Mouse (Mus musculus) embryo, embryonic 9.5 days (tissue): Measurements from ENCODE around the gene Ivns1abp.
A peak's percentile ranks its signal among the peaks of the same experiment; 100 is the strongest.
"Not testable (repeated sequence)": the region's sequence is repeated elsewhere in the genome, so short reads cannot be mapped to it uniquely, and the experiment has no call there.

Experiments used
- DNase-seq: peaks from one replicate; pipeline ENCODE4 v3.0.0-alpha.2; 2017; ENCODE audit errors: extremely low spot score

Gene Ivns1abp

DNA sequence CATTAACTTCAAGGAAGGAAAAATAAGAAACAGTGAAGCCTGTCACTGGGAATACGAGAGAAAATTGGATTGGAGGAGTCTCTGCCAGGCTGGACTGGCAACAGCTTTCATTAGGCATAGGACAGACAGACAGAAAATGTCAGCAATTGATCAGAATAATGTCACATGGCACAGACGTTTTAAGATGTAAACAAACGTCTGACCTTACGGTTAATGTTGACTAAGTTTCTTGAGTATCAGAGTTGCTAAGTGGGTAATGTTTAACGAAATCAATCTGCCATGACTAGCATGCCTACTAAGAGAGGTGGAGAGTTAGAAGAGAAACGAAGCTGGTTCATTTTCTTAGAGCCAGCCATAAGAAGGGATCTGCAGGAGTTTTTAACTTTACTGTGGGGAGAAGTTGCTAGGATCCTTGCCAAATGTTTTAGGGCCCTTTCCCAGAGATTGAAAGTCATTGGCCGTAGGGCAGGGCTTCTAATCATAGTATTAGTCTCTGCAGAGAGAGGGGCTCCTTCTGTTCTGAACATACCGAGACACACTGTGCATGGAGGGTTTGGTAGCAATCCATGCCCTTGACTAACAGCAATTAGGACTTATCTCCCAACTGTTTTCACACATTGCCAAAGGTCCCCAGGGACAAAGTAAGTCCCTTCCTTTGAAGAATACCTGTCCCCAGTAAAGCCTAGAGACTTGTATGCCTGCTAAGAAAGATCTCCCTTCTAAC is 2.8 kb upstream of the Ivns1abp start:
- no peak for DNase-seq

DNA sequence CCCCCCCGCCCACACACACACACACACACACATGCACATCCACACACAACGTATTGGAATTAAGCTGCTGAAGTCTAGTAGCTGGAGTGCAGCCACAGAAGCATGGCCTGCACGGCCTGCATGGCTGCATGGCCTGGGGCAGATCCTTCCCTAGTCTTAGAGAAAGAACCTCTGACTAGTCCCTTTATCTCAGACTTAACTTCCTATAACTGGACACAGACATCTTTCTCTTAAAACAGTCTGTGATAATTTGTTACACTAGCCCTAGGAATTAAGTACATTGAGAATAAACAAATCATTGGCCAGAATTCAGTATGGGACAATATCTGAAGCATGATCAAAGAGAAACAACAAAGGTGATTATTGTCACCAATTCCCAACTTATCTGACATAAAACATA is 2.0 kb upstream of the Ivns1abp start:
- DNase-seq: no peak

DNA sequence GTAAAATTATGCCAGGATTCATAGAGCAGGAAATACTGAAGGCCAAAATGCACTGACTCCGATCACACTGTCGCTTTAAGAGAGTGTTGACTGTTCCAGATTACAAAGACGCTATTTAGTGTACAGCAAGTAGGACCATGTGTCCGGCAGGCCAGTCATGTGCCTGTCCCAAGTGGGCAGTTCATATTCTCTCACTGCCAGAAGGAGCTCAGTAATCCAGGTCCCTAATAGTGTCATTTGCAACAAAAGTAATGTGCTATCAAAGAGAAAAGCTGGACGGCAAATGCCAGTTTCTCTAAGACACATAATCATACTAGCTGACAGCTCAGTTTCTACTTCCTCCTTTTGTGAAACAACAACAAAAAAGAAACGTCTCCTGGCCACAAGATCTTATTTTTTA is 1.3 kb upstream of the Ivns1abp start:
- DNase-seq: no peak

DNA sequence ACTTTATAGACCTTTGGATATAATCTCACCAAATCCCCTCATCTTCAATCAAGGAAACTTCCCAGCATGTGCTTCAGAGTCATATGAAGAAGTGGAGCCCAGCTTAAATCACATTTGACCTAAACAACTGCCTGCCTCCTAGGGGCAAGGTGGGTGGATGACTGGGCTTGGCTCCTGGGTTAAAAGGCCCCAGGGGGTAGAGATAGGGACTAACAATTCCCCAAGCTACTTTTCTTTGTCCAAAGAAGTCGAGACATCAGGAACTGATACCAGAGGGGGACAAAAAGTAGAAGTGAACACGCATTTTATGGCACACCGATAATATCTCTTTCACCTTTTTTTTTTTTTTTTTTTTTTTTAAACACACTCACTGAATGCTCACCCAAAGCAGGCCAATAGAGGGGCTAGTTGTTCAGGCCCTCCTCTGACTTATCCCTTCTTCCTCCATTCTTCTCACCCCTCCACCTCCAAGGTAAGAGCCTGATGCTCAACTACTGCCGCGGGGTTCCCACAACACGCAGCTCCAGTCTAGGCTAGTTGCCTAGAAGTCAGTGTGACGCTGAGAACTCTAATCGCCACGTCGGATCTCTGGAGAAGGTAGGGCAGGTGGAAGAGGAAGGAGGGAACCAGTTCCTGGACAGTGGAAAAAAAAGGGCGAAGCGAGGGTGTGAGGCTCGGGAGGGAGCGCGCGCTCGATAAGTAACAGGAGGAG is 550 bp upstream of the Ivns1abp start:
- DNase-seq: peak; percentile 42

DNA sequence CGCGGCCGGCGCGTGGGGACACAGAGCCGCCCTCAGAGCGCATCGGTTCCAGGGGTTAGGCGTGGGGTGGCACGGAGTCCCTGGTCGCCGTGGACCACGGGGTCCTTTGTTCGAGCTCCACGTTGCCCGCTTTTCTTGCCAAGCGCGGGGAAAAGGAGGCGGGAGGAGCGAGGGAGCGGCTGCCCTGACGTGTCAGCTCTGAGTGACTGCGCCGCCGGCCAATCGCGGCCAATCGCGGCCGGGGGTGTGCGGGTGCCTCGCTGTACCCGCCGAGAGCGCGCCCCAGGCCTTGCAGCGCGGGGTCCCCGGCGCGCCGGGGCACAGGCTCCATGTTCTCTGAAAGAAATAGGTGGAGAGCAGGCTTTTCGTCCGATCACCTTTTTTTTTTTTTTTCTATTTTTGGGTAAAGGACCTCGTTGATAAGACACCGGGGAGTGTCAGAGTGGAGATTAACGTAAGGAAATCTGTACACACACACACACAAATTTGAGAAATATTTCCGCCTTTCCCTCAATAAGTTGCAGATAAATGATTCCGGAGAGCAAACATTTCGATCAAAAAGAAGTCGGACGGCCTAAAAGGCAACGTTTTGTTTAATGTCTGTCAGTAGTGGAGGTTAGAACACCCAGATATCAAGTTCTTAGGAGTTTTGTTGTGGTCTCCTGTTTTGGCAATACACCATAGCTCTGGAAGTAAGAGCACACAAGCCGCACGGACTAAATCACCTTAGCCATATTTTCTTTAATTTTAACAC is 1.0 kb downstream of the Ivns1abp start:
- DNase-seq: peak; percentile 93

DNA sequence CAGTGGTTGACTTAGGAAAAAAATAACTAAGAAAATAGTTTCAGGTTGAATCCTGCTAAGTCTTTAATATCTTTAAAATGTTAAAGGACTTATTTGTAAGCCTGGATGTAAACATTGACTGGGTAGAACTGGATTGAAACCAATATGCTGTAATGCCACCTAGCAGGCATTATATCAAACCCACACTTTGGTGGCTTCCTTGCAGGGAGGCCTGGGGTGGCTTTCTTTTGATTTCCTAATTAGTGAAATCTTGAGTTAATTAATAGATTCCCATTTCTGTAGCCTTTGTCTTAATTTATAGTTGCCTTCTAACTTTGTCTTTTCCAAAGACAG is 1.6 kb downstream of the Ivns1abp start:
- no peak for DNase-seq

DNA sequence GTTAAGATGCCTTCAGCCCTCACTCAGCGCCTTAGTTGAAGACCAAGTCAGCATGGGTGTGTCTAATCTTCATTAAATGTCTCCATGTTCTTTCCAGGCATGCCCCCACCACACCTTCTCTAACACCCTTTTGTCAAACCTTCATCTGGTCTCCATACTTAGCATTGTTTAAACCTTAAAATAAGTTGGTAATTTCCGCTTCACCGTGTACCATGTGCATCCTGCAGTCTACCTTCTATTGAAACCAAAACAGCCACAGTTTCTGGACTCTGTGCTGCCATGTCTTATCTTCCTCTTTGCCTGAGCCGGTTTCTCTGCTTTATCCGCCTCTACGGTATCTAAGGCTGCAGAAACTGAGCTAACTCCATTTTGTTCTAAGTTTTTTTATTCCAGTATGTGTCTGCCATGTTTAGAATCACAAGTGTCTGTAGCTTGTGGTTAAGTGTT is 2.4 kb downstream of the Ivns1abp start:
- no peak for DNase-seq

DNA sequence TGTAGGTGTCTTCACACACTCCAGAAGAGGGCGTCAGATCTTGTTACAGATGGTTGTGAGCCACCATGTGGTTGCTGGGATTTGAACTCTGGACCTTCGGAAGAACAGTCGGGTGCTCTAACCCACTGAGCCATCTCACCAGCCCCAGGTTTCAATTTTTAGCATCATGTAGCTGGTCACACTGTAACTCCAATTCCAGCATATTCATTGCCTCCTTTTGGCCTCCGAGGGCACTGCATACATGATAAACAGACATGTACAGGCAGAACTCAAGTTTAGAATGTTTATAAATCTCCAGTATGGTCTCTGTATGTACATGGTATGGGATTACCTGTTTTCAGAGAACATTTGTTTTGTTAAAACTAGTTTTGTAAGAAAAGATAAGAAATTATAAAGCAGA is 4.0 kb downstream of the Ivns1abp start:
- DNase-seq: not testable (repeated sequence)

DNA sequence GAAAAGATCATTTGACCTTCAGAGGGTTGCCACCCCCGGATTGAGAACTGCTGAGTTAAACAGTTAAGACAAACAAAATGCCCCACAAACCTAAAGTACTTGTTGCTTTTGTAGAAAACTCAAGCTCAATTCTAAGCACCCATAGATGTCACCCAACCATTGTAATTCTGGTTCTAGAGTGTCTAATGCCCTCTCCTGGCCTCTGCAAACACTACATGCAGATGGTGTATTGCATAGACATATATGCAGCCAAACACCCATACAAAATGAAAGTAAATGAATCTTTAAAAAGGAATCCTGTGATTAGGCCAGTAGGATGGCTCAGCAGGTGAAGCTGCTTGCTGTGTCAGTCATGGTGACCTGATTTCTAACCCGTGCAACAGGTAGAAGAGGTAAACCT is 8.6 kb downstream of the Ivns1abp start:
- DNase-seq: no peak

DNA sequence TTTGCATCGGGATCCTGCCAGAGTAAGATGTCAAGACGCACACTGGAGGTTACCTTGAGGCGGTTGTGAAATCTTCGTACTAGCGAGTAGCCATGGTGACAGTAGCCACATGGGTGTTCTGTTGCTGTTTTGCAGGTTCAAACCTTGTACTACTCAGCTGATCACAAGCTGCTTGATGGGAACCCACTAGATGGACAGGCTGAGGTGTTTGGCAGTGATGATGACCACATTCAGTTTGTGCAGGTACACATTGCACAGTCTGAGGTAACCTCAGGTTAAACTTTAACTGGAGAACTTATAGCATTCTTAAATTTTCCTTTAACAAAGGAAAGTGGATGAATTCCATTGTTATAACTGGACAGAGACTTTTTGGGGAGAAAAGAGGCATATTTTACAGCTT is 11.7 kb downstream of the Ivns1abp start:
- DNase-seq: no peak

DNA sequence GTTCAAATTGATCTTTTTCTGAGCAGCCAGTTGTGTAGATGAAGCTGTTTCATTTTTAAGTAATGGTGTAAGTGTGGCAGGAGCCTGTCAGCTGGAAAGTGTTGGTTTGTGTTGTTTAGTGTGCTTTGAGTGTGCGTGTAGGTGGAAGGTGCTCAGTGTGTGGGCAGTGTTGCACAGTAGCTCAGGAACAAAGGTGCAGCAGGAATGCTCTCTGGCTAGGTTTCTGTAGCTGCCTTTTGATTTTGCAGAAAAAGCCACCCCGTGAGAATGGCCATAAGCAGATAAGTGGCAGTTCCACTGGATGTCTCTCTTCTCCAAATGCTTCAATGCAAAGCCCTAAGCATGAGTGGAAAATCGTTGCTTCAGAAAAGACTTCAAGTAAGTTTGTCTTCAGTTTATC is 15.1 kb downstream of the Ivns1abp start:
- no peak for DNase-seq

DNA sequence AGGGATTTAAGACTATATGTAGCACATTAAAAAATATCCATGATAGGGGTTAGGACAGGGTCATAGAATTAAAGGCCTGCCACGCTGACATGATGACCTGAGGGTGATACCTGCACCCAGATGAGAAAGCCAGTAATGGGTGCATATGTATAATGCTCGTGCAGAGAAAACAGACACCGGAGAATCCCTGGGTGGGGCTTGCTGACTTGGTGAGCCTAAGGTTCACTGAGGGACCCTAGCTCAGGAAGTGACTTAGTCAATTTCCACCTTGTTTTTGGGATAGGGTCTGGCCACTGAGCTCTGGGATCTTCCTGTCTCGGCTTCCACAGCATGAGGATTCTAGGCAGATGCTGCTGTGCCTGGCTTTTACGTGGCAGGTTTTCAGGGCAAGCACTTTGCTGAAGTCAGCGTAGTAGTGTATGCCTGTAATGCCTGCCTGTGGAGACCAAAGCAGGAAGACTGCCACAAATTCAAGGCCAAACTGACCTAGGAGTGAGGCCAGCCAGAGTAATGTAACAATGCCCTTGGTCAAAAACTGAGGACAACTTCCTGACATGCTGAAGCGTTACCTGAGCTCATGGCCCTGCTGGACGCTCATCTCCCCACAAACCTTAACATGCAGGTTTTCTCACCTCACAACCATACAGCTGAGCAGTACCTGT is 22.8 kb downstream of the Ivns1abp start:
- DNase-seq: no peak

DNA sequence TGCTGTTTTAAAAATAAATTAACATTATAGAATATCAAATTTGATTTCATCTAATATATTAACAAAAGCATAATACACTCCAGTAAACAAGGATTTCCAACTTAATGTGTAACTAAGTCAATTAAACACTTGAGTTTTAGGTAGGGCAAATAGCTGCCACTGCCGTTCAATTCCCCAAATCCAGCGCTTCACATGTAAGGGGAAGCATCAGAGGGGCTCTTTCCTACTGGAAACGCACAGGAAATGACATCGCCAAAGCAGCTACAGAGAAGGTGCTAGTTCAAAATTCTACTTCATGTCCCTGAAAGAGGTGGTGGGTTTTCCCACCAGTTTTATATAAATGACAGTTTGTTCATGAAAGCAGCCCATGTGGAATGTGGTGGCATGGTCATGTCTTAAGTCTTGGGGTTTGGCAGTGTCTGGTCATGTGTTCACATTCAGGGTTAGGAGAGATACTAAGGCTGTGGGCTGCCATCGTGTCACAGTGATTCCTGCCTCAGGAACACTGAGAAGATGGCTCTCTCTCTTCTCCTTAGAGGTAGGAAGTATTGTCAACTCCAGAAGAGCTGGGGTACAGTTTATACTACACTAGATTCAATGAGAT is 23.5 kb downstream of the Ivns1abp start:
- no peak for DNase-seq

DNA sequence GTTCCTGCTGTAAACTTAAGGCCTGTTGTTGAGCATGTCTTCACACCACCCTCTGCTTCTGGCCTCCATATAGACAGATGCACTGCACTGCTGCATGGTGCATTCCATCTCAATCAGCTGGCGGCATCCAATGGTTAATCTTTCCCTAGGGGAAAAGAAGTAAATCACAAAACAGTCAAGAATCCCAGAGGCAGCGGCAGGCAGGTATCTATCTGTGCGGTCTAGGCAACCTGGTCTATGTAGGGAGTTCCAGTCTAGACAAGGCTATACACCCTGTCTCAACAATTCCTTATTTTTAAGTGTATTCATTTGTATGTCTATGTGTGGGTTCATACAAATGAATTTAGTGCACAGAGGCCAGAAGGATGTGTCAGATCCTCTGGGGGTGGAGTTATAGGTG is 24.2 kb downstream of the Ivns1abp start:
- no peak for DNase-seq

DNA sequence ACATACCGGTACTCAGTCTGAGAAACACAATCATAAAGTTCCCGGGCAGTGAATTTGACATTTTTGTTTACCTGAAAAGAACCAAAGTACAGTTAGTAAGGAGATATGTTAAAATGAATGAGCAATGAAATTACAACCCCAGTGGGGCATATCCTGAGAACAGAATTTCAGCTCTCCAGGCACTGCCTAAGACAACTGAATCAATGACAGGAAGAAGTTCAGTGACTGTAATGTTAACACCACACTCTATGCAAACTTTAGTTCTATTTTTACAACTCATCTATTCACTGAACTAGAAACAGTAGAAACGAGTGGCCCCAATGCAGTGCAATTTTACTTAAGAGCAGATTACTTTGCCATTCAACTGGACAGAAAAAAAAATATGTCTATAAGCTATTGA is 26.3 kb downstream of the Ivns1abp start:
- DNase-seq: no peak

DNA sequence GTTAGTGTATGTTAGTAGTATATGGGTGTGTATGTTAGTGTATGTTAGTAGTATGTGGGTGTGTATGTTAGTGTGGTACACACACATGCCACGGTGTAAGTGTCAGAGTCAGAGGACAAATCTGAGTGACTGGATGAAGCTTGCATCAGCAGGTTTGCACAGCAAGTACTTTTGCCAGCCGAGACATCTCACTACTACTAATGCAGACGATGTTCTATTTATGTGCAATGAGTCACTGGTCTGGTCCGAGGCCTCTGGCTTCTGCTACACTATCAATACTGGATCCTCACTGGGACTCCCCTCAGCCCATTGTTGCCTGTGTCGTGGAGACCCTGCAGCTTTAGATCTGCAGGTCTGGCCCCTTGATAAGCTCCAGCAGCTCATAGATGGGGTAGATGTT is 27.3 kb downstream of the Ivns1abp start:
- DNase-seq: no peak

DNA sequence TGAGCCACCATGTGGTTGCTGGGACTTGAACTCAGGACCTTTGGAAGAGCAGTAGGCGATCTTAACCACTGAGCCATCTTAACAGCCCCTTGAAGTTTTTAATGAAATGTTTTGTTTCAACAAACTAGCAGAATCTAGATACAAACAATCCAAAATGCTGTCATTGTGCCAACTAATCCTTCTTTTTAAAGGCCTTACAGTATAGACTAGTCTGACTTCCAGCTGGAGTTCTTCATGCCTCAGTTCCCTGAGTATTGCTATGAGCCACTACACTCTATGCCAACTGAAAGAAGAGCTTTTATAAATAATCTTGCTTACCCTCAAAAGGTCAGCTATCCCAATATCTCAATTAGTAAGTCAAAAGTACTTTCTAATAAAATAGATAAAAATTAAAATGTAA is 28.5 kb downstream of the Ivns1abp start:
- DNase-seq: no peak

DNA sequence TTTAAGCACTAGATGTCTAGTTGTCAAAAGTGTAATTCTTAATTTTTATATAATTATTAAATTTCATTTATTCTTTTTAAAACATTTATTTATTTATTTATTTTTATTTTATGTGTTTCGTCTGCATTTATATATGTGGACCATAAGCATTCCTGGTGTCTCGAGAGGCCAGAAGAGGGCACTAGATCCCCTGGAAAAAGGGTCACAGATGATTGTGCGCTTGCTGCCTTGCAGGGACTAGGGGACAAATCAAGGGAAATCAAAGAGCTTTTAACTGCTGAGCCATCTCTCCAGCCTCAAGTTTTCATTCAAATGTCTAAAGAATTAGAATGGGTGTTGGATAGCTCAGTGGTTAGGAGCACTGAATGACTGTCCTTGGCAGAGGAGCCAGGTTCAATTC is 33.1 kb downstream of the Ivns1abp start:
- DNase-seq: no peak

DNA sequence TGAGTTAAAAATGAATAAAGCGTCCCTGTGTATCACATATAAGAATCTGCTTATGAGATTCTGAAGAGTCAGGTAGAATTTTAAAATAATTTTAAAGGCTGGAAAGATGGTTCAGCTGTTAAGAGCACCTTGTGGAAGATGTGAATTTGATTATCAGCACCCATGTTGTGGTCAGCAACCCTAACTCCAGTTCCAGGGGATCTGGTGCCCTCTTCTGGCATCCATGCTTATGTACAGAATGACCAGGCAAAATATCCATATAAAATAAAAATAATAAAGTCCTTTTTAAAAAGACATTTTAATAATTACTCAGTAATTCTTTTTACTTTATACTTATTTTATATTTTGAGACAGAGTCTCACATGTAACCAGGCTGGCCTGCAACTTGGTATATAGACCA is 45.8 kb downstream of the Ivns1abp start:
- DNase-seq: peak; percentile 10

DNA sequence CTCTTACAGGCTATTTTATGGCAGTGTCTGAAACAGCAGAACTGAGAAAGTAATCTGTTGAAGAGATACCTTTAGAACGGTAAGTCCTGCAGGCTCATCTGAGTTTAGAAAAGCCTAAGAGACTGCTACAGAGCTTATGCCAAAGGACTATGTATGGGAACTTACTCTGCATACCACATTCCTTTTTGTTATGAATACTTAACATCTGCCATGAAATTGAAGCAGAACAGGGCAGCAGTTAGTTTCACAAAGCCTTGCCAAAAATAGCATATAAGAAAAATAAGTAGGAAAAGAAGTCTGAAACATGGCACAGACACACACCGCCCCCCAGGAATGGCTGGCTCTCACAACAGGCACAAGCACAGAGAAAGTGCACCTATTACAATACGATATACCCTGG is 65.5 kb downstream of the Ivns1abp start:
- no peak for DNase-seq
